Mouse (Mus musculus) limb, embryonic 15.5 days (tissue): ENCODE data around the gene Mospd3. TPM values are rescaled to one million over a fixed set of nuclear protein-coding genes. Genes with fewer than 3 reads are reported as not detected.

ENCODE experiments used
- ATAC-seq: fragments of 200-750 bp; cut with Nextera tagmentation; 2 replicates; pipeline ENCODE4 v1.8.0; 2017; ENCODE audit warnings: low read depth, moderate TSS enrichment; ENCODE audit not compliant: insufficient number of reproducible peaks, low FRiP score, low TSS enrichment
- H3K27ac ChIP-seq: fragments of 300-500 bp; sonication (generic); 2 replicates; pipeline ENCODE4 v1.5.1; 2015; ENCODE audit warnings: moderate library complexity, mild to moderate bottlenecking, inconsistent platforms
- H3K27me3 ChIP-seq: fragments of 300-500 bp; sonication (generic); 2 replicates; pipeline ENCODE4 v1.6.1; 2015; ENCODE audit warnings: inconsistent platforms
- H3K36me3 ChIP-seq: fragments of 300-500 bp; sonication (generic); 2 replicates; pipeline ENCODE4 v1.6.1; 2015; ENCODE audit warnings: inconsistent platforms
- H3K4me1 ChIP-seq: fragments of 300-500 bp; sonication (generic); 2 replicates; pipeline ENCODE4 v1.6.1; 2015; ENCODE audit warnings: inconsistent platforms
- H3K4me2 ChIP-seq: fragments of 300-500 bp; sonication (generic); 2 replicates; pipeline ENCODE4 v1.6.1; 2015; ENCODE audit warnings: mild to moderate bottlenecking, inconsistent platforms
- H3K4me3 ChIP-seq: fragments of 300-500 bp; sonication (generic); 2 replicates; pipeline ENCODE4 v1.5.1; 2015; ENCODE audit warnings: mild to moderate bottlenecking, inconsistent platforms
- H3K9ac ChIP-seq: fragments of 300-500 bp; sonication (generic); 2 replicates; pipeline ENCODE4 v1.6.1; 2015; ENCODE audit warnings: inconsistent platforms
- H3K9me3 ChIP-seq: fragments of 300-500 bp; sonication (generic); 2 replicates; pipeline ENCODE4 v1.6.1; 2016; ENCODE audit warnings: inconsistent platforms
- WGBS: fragments of 180-500 bp; shearing (Covaris S2); methylation state at CpG from one replicate; pipeline ENCODE4 v1.1.7; 2015; 5-methylcytosine and 5-hydroxymethylcytosine counted together
- polyA plus RNA-seq: library from polyadenylated mRNA; unstranded; fragments of >200 nt; fragmentation: Nextera tagmentation; extraction: Ambion mirVana; gene quantifications from 2 replicates; pipeline ENCODE4 v1.2.1, GENCODE M21; 2015

Gene Mospd3
- polyA plus RNA-seq, 1 experiment from 2014 or later: 41.8 TPM

DNA sequence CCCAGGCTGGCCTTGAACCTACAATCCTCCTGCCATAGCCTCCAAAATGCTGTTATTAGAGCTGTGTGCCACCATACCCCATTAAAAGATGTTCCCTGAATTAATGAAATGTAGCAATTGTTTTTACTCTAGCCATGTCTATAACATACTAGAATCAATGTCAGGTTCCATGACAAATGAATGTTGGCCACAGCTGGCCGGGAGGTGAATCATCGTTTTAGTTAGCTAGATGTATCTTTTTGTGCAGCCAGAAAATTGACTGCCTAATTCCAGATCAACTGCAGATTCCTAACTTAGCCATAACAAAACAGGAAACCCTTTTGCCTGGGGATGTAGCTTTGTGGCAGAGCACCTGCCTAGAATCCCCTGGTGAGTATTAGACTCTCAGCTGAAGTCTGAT, 51.0 kb downstream of the Mospd3 start:
- Histone ChIP-seq H3K9me3 (no peaks in the 10 kb centered on the region), H3K36me3 (no peaks in the 10 kb centered on the region), H3K4me1 (peaks cover 7% of the 10 kb centered on the region), H3K27ac (no peak overlapping the region), H3K4me2 (no peak overlapping the region), H3K27me3 (peaks cover 18% of the 10 kb centered on the region), H3K9ac (no peak overlapping the region), H3K4me3 (no peak overlapping the region)
- 85% methylated on average over 2 of the region's 2 CpGs for WGBS
- ATAC-seq: no peak

Other genes starting within 250 kb of the Mospd3 start
- gene Zan, start 124.0 kb downstream of the Mospd3 start, polyA plus RNA-seq: 0.10 and 0.13 TPM in 2 replicates
- gene Pop7, start 98.5 kb downstream of the Mospd3 start, polyA plus RNA-seq: 46.5 and 46.7 TPM in 2 replicates
- gene Gigyf1, start 82.5 kb downstream of the Mospd3 start, polyA plus RNA-seq: 10.3 and 12.0 TPM in 2 replicates
- gene Epo, start 67.8 kb downstream of the Mospd3 start, polyA plus RNA-seq: 0.26 TPM in 1 of 2 replicates, not detected in the other
- 350 and 394 TPM in 2 replicates for gene Gnb2, start 67.5 kb downstream of the Mospd3 start, polyA plus RNA-seq
- gene Actl6b, start 47.5 kb downstream of the Mospd3 start, polyA plus RNA-seq: 0.35 and 0.36 TPM in 2 replicates
- 1.4 and 1.6 TPM in 2 replicates for gene Tfr2, start 31.2 kb downstream of the Mospd3 start, polyA plus RNA-seq
- 303 and 362 TPM in 2 replicates for gene Pcolce, start 12.7 kb upstream of the Mospd3 start, polyA plus RNA-seq
- gene Fbxo24, start 27.9 kb upstream of the Mospd3 start, polyA plus RNA-seq: 0.09 TPM in 1 of 2 replicates, not detected in the other
- gene Lrch4, start 28.1 kb upstream of the Mospd3 start, polyA plus RNA-seq: 32.8 and 34.1 TPM in 2 replicates
- gene Gm20605, start 28.1 kb upstream of the Mospd3 start, polyA plus RNA-seq: 8.0 and 8.5 TPM in 2 replicates
- 4.8 and 6.0 TPM in 2 replicates for gene Sap25, start 40.3 kb upstream of the Mospd3 start, polyA plus RNA-seq
- 0.19 and 0.38 TPM in 2 replicates for gene Irs3, start 44.7 kb upstream of the Mospd3 start, polyA plus RNA-seq
- gene Agfg2, start 83.7 kb upstream of the Mospd3 start, polyA plus RNA-seq: 15.9 and 17.4 TPM in 2 replicates
- gene Nyap1, start 140.5 kb upstream of the Mospd3 start, polyA plus RNA-seq: 1.9 and 3.5 TPM in 2 replicates
- gene Tsc22d4, start 144.7 kb upstream of the Mospd3 start, polyA plus RNA-seq: 169 and 197 TPM in 2 replicates
- 22.2 and 27.8 TPM in 2 replicates for gene Ppp1r35, start 177.8 kb upstream of the Mospd3 start, polyA plus RNA-seq
- gene Mepce, start 186.6 kb upstream of the Mospd3 start, polyA plus RNA-seq: 8.7 and 9.2 TPM in 2 replicates
- gene Zcwpw1, start 186.7 kb upstream of the Mospd3 start, polyA plus RNA-seq: 19.7 and 24.4 TPM in 2 replicates
- gene Pilra, start 235.2 kb upstream of the Mospd3 start, polyA plus RNA-seq: 0.58 and 1.2 TPM in 2 replicates